Mouse (Mus musculus): Measurements from ENCODE around the gene Prdx2. TPM values are rescaled to one million over a fixed set of nuclear protein-coding genes. Genes with fewer than 3 reads are reported as not detected.
A peak's percentile ranks its signal among the peaks of the same experiment; 100 is the strongest.

Prdx2 gene
- polyA plus RNA-seq, 1 experiment from 2014 or later = 1,409 TPM

- H3K9ac ChIP-seq (ENCODE audit: low read depth, low read length) = no peak overlapping the region
- H3K4me2 ChIP-seq (replicated peaks; ENCODE audit: low read depth, low read length) = no peak overlapping the region
- H3K36me3 ChIP-seq (ENCODE audit: control insufficient read depth, insufficient read depth, low read length) = no peaks in the 10 kb centered on the region
- peaks cover 21% of the 10 kb centered on the region for H3K27me3 ChIP-seq (ENCODE audit: control insufficient read depth, insufficient read depth, low read length)
- H3K9me3 ChIP-seq (ENCODE audit: control insufficient read depth, low read length) = no peaks in the 10 kb centered on the region
- 83% methylated on average over 5 of the region's 5 CpGs for WGBS
- H3K4me1 ChIP-seq (replicated peaks; ENCODE audit: control insufficient read depth, insufficient read depth, low read length) = peaks cover 16% of the 10 kb centered on the region
- no peak overlapping the region for H3K27ac ChIP-seq (ENCODE audit: low read depth, low read length)
- no peak overlapping the region for H3K4me3 ChIP-seq (ENCODE audit: low read depth, low read length)
- DNase-seq (ENCODE audit: low spot score) = no peak
- ATAC-seq (ENCODE audit: low FRiP score) = no peak
Observed at GRCm38 (mm10) chr8:84987388-84987787, 18.0 kb downstream of the Prdx2 start.

- no peaks in the 10 kb centered on the region for H3K9me3 ChIP-seq (ENCODE audit: control insufficient read depth, low read length)
- H3K36me3 ChIP-seq (ENCODE audit: control insufficient read depth, insufficient read depth, low read length) = no peaks in the 10 kb centered on the region
- peaks cover 16% of the 10 kb centered on the region for H3K4me1 ChIP-seq (replicated peaks; ENCODE audit: control insufficient read depth, insufficient read depth, low read length)
- DNase-seq (ENCODE audit: low spot score) = no peak
- H3K4me2 ChIP-seq (replicated peaks; ENCODE audit: low read depth, low read length) = no peak overlapping the region
- 69% methylated on average over 2 of the region's 2 CpGs for WGBS
- H3K9ac ChIP-seq (ENCODE audit: low read depth, low read length) = no peak overlapping the region
- no peak for ATAC-seq (ENCODE audit: low FRiP score)
- no peak overlapping the region for H3K27ac ChIP-seq (ENCODE audit: low read depth, low read length)
- H3K27me3 ChIP-seq (ENCODE audit: control insufficient read depth, insufficient read depth, low read length) = peaks cover 21% of the 10 kb centered on the region
- no peak overlapping the region for H3K4me3 ChIP-seq (ENCODE audit: low read depth, low read length)
Observed at GRCm38 (mm10) chr8:84987903-84988302, 18.5 kb downstream of the Prdx2 start.

GRCm38 (mm10) chr8:84989311-84989731 is 19.9 kb downstream of the Prdx2 start:
- H3K36me3 ChIP-seq (ENCODE audit: control insufficient read depth, insufficient read depth, low read length) = no peaks in the 10 kb centered on the region
- H3K9me3 ChIP-seq (ENCODE audit: control insufficient read depth, low read length) = no peaks in the 10 kb centered on the region
- ATAC-seq (ENCODE audit: low FRiP score) (no peak), DNase-seq (ENCODE audit: low spot score) (no peak)
- no peak overlapping the region for H3K9ac ChIP-seq (ENCODE audit: low read depth, low read length)
- H3K4me3 ChIP-seq (ENCODE audit: low read depth, low read length) = no peak overlapping the region
- no peak overlapping the region for H3K27ac ChIP-seq (ENCODE audit: low read depth, low read length)
- no peak overlapping the region for H3K4me2 ChIP-seq (replicated peaks; ENCODE audit: low read depth, low read length)
- 18% methylated on average over 15 of the region's 15 CpGs for WGBS
- peaks cover 19% of the 10 kb centered on the region for H3K27me3 ChIP-seq (ENCODE audit: control insufficient read depth, insufficient read depth, low read length)
- H3K4me1 ChIP-seq (replicated peaks; ENCODE audit: control insufficient read depth, insufficient read depth, low read length) = peaks cover 16% of the 10 kb centered on the region

GRCm38 (mm10) chr8:84989810-84990209 is 20.4 kb downstream of the Prdx2 start:
- Histone ChIP-seq H3K27me3 (ENCODE audit: control insufficient read depth, insufficient read depth, low read length) (peaks cover 17% of the 10 kb centered on the region), H3K4me3 (ENCODE audit: low read depth, low read length) (peak overlapping the region; percentile 52), H3K27ac (ENCODE audit: low read depth, low read length) (no peak overlapping the region), H3K9ac (ENCODE audit: low read depth, low read length) (peak overlapping the region; percentile 53), H3K4me2 (replicated peaks; ENCODE audit: low read depth, low read length) (peak overlapping the region; percentile 61), H3K36me3 (ENCODE audit: control insufficient read depth, insufficient read depth, low read length) (no peaks in the 10 kb centered on the region), H3K9me3 (ENCODE audit: control insufficient read depth, low read length) (no peaks in the 10 kb centered on the region), H3K4me1 (replicated peaks; ENCODE audit: control insufficient read depth, insufficient read depth, low read length) (peaks cover 13% of the 10 kb centered on the region)
- DNase-seq (ENCODE audit: low spot score) = peak; percentile 97
- WGBS = 0% methylated on average over 15 of the region's 15 CpGs
- ATAC-seq (ENCODE audit: low FRiP score) = peak; percentile 71

- DNase-seq (ENCODE audit: low spot score) = peak; percentile 98
- H3K9me3 ChIP-seq (ENCODE audit: control insufficient read depth, low read length) = no peaks in the 10 kb centered on the region
- H3K36me3 ChIP-seq (ENCODE audit: control insufficient read depth, insufficient read depth, low read length) = no peaks in the 10 kb centered on the region
- peaks cover 8% of the 10 kb centered on the region for H3K4me1 ChIP-seq (replicated peaks; ENCODE audit: control insufficient read depth, insufficient read depth, low read length)
- WGBS = under 1% methylated on average over 28 of the region's 28 CpGs
- ATAC-seq (ENCODE audit: low FRiP score) = peak; percentile 94
- H3K4me3 ChIP-seq (ENCODE audit: low read depth, low read length) = peak within 1 kb of the TSS; percentile 52
- H3K27me3 ChIP-seq (ENCODE audit: control insufficient read depth, insufficient read depth, low read length) = peaks cover 21% of the 10 kb centered on the region
- peak within 1 kb of the TSS; percentile 84 for H3K4me2 ChIP-seq (replicated peaks; ENCODE audit: low read depth, low read length)
- no peak within 1 kb of the TSS for H3K27ac ChIP-seq (ENCODE audit: low read depth, low read length)
- H3K9ac ChIP-seq (ENCODE audit: low read depth, low read length) = peak within 1 kb of the TSS; percentile 76
Observed at GRCm38 (mm10) chr8:84990349-84990748, 21.0 kb downstream of the Prdx2 start, which contains the start of gene Hook2. Gene Hook2, plus strand, starts transcription at chr8:84990603.

GRCm38 (mm10) chr8:84990836-84991235 is 21.4 kb downstream of the Prdx2 start:
- Histone ChIP-seq H3K36me3 (ENCODE audit: control insufficient read depth, insufficient read depth, low read length) (no peaks in the 10 kb centered on the region), H3K4me1 (replicated peaks; ENCODE audit: control insufficient read depth, insufficient read depth, low read length) (peaks cover 4% of the 10 kb centered on the region), H3K9ac (ENCODE audit: low read depth, low read length) (peak overlapping the region; percentile 76), H3K4me3 (ENCODE audit: low read depth, low read length) (peak overlapping the region; percentile 52), H3K27me3 (ENCODE audit: control insufficient read depth, insufficient read depth, low read length) (peaks cover 25% of the 10 kb centered on the region), H3K27ac (ENCODE audit: low read depth, low read length) (no peak overlapping the region), H3K4me2 (replicated peaks; ENCODE audit: low read depth, low read length) (peak overlapping the region; percentile 84), H3K9me3 (ENCODE audit: control insufficient read depth, low read length) (no peaks in the 10 kb centered on the region)
- ATAC-seq (ENCODE audit: low FRiP score) (peak; percentile 64), DNase-seq (ENCODE audit: low spot score) (peak; percentile 48)
- WGBS = under 1% methylated on average over 15 of the region's 15 CpGs

- Histone ChIP-seq H3K27ac (ENCODE audit: low read depth, low read length) (no peak overlapping the region), H3K27me3 (ENCODE audit: control insufficient read depth, insufficient read depth, low read length) (peaks cover 10% of the 10 kb centered on the region), H3K36me3 (ENCODE audit: control insufficient read depth, insufficient read depth, low read length) (no peaks in the 10 kb centered on the region), H3K4me2 (replicated peaks; ENCODE audit: low read depth, low read length) (no peak overlapping the region), H3K4me3 (ENCODE audit: low read depth, low read length) (no peak overlapping the region), H3K4me1 (replicated peaks; ENCODE audit: control insufficient read depth, insufficient read depth, low read length) (peaks cover 7% of the 10 kb centered on the region), H3K9me3 (ENCODE audit: control insufficient read depth, low read length) (no peaks in the 10 kb centered on the region), H3K9ac (ENCODE audit: low read depth, low read length) (no peak overlapping the region)
- ATAC-seq (ENCODE audit: low FRiP score) (no peak), DNase-seq (ENCODE audit: low spot score) (no peak)
- WGBS = 98% methylated on average over 9 of the region's 9 CpGs
Observed at GRCm38 (mm10) chr8:84994375-84994774, 25.0 kb downstream of the Prdx2 start.

- H3K27ac ChIP-seq (ENCODE audit: low read depth, low read length) = no peak overlapping the region
- H3K27me3 ChIP-seq (ENCODE audit: control insufficient read depth, insufficient read depth, low read length) = peaks cover 10% of the 10 kb centered on the region
- H3K9ac ChIP-seq (ENCODE audit: low read depth, low read length) = 0 out of 2 replicates have a peak overlapping the region, but pooled peaks have one; percentile 11
- no peak overlapping the region for H3K4me2 ChIP-seq (replicated peaks; ENCODE audit: low read depth, low read length)
- H3K36me3 ChIP-seq (ENCODE audit: control insufficient read depth, insufficient read depth, low read length) = no peaks in the 10 kb centered on the region
- H3K4me1 ChIP-seq (replicated peaks; ENCODE audit: control insufficient read depth, insufficient read depth, low read length) = peaks cover 6% of the 10 kb centered on the region
- H3K4me3 ChIP-seq (ENCODE audit: low read depth, low read length) = no peak overlapping the region
- H3K9me3 ChIP-seq (ENCODE audit: control insufficient read depth, low read length) = no peaks in the 10 kb centered on the region
- DNase-seq (ENCODE audit: low spot score) = peak; percentile 23
- ATAC-seq (ENCODE audit: low FRiP score) = no peak
- WGBS = 24% methylated on average over 25 of the region's 25 CpGs
Observed at GRCm38 (mm10) chr8:84995680-84996079, 26.3 kb downstream of the Prdx2 start.

GRCm38 (mm10) chr8:84996978-84997377 is 27.6 kb downstream of the Prdx2 start:
- H3K9me3 ChIP-seq (ENCODE audit: control insufficient read depth, low read length) = no peaks in the 10 kb centered on the region
- no peak overlapping the region for H3K4me2 ChIP-seq (replicated peaks; ENCODE audit: low read depth, low read length)
- H3K36me3 ChIP-seq (ENCODE audit: control insufficient read depth, insufficient read depth, low read length) = no peaks in the 10 kb centered on the region
- H3K27ac ChIP-seq (ENCODE audit: low read depth, low read length) = no peak overlapping the region
- H3K4me1 ChIP-seq (replicated peaks; ENCODE audit: control insufficient read depth, insufficient read depth, low read length) = peaks cover 3% of the 10 kb centered on the region
- 77% methylated on average over 5 of the region's 5 CpGs for WGBS
- H3K9ac ChIP-seq (ENCODE audit: low read depth, low read length) = no peak overlapping the region
- DNase-seq (ENCODE audit: low spot score) = no peak
- no peak overlapping the region for H3K4me3 ChIP-seq (ENCODE audit: low read depth, low read length)
- no peak for ATAC-seq (ENCODE audit: low FRiP score)
- H3K27me3 ChIP-seq (ENCODE audit: control insufficient read depth, insufficient read depth, low read length) = peaks cover 10% of the 10 kb centered on the region

Measured in hindbrain, embryonic 11.5 days (tissue).